Mouse (Mus musculus) fibroblast of lung, adult 2 months (primary cell): Measurements from ENCODE around the gene Adra1d.

Source experiments
- DNase-seq: peaks from one replicate; pipeline ENCODE4 v3.0.0-alpha.2; 2011; ENCODE audit warnings: low read depth

The Adra1d gene

GRCm38 (mm10) chr2:131561891-131562585 is at the start of gene Adra1d:
Gene Adra1d (minus strand): TSS chr2:131562283.
- no peak for DNase-seq

GRCm38 (mm10) chr2:131601881-131602280 is 39.8 kb upstream of the Adra1d start:
- no peak for DNase-seq

GRCm38 (mm10) chr2:131594871-131595270 is 32.8 kb upstream of the Adra1d start:
- no peak for DNase-seq

DNA sequence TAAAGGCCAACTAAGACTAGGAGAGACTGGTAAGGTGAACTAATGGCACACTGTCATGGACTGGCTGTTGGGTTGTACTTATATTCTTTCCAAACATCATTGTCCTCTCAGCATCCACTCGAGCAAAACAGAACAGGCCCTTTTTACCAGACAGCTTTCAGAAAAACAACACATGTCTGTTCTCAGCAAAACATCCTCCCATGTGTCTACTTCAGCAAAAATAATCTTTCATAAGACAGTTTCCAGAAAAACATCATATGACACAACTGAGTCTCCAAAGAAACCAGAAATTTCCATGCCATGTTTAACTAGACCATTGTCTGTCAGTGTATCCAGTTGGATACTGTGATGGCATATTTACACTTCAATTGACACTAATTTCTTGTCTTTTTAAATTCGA is 25.4 kb upstream of the Adra1d start:
- no peak for DNase-seq

GRCm38 (mm10) chr2:131581506-131581905 is 19.4 kb upstream of the Adra1d start:
- peak; percentile 53 for DNase-seq

- peak; percentile 82 for DNase-seq
These were observed 571 bp upstream of the Adra1d start for GRCm38 (mm10) chr2:131562586-131563122.

DNA sequence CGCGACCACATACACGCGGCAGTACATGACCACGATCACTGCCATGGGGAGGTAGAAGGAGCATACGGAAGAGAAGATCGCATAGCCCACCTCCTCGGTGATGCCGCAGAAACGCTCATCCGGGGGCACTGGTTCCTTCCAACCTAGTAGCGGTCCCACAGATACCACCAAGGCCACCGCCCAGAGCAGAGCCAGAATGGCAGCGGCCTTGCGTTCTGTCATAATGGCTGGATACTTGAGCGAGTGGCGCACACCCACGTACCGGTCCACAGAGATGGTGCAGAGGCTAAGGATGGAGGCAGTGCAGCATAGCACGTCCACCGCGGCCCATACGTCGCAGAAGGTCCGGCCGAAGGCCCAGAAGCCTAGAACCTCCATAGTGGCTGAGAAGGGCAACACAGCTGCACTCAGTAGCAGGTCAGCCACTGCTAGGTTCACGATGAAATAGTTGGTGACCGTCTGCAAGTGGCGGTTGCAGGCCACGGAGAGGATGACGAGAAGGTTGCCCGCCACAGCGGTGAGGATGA is 676 bp downstream of the Adra1d start:
- DNase-seq: no peak

GRCm38 (mm10) chr2:131560205-131560919 is 1.7 kb downstream of the Adra1d start:
- DNase-seq: no peak

- DNase-seq: no peak
These were observed 4.2 kb downstream of the Adra1d start for GRCm38 (mm10) chr2:131557896-131558295.

DNA sequence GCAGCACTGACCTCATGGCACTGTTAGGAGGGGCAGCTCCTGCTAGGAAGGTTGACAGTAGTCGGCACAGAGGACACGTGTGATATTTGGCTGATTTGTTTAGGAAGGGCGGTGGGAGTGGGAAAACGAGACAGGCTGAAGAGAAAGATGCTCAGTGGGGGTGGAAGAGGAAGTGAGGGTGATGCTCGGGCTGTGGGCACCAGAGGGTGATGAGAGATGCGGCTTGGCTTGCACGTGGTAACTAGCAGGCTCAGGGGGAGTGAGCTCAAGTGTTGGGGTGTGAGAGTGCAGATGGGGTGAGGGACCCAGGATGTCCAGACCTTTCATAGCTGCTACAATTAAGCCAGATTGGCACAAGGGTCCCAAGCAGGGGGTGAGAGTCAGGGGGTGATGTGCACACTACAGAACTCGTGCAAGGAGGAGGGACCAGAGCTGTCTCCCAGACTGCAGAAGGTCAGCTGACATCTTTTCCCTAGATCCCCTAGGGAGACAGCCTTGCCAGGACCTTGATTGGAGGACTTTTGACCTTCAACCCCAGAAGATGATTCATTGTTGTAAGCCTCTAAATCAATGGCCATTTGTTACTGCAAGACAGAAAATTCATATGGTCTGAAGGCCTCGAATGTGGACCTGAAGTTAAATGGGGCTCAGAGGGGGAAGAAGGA is 9.2 kb downstream of the Adra1d start:
- DNase-seq: no peak

- DNase-seq: no peak
These were observed 10.1 kb downstream of the Adra1d start for GRCm38 (mm10) chr2:131551701-131552620.

- no peak for DNase-seq
These were observed 11.2 kb downstream of the Adra1d start for GRCm38 (mm10) chr2:131550906-131551305.

DNA sequence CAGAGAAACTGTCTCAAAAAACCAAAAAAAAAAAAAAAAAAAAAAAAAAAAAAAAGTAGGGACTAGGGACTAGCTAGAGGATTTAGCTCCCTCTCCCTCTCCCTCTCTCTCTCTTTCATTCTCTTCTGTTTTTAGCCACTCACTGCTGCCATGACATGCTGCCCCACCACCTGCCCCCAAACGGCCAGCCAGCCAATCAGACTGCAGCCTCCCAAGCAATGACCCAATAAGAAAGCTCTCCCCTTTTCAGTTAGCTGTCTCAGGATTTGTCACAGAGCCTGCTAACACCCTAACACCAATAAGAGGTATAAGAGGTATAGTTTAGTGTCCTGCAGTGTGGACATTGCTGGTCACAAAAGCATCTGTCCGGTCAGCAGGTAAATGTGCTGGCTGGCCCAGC is 11.6 kb downstream of the Adra1d start:
- DNase-seq: no peak

GRCm38 (mm10) chr2:131549090-131549489 is 13.0 kb downstream of the Adra1d start:
- DNase-seq: no peak

- peak; percentile 66 for DNase-seq
These were observed 13.8 kb downstream of the Adra1d start for GRCm38 (mm10) chr2:131548330-131548729.

- DNase-seq: no peak
These were observed 15.2 kb downstream of the Adra1d start for GRCm38 (mm10) chr2:131546745-131547408.

DNA sequence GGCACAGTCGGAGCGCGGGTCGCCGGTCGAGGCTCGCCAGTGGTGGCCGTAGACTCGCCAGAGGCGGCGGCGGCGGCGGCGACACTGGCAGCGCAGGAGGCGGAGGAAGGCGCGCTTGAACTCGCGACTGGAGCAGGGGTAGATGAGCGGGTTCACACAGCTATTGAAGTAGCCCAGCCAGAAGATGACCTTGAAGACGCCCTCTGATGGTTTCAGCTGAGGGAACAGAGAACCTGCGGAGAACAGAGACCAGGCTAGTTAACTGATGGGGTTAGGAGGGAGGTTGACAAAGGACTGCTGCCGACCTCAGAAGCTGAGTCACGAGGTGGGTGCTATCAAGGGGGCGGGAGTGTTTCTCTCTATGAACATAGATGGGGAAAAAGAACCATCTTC is 15.8 kb downstream of the Adra1d start:
- no peak for DNase-seq

DNA sequence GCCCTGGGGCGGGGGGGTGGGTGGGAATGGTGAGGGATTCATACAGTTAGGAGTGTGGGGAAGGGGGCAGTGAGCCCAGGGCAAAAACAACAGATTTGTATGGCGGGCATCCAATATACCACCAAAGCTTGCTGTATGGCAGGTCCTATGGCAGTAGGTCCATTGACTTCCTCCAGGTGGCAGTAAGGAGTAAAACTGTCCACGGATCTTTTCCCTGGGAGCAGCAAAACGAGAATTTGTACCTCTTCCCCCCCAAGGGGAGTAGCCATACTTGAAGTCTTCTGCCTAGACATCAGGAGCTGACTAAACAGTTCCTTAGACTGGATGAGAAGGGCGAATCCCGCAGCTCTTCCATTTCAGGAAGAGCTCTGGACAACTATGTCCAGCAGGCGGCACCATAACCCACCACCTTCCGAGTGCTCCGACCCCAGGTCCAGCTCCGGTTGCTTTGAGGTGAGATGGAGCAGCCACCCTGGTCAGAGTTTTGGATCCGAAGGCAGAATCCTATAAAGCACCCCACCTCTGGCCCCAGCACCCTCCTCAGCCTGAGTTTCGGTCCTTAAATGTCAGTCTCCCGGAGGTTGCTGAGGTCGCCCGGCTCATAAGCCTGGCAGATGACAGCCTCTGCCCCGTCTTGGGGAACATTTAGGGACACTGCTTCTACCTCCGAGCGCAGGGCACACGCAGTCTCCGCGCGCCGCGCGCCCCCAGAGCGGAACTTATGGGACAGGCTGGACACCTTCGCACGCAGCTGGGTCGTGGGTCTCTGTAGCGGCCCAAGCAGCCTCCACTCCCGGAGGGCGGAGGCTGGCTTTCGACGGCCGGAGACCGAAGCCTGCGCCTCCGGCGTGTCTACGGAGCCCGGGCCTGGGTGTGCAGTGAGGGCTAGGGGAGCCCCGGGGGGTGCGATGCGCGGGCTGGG is 16.4 kb downstream of the Adra1d start:
- DNase-seq: no peak

GRCm38 (mm10) chr2:131542531-131542930 is 19.6 kb downstream of the Adra1d start:
- DNase-seq: no peak

GRCm38 (mm10) chr2:131541686-131542085 is 20.4 kb downstream of the Adra1d start:
- DNase-seq: no peak
